Mouse (Mus musculus): Measurements from ENCODE around the gene Ugt1a10. TPM values are rescaled to one million over a fixed set of nuclear protein-coding genes. Genes with fewer than 3 reads are reported as not detected.
A peak's percentile ranks its signal among the peaks of the same experiment; 100 is the strongest.
"Not testable (repeated sequence)": the region's sequence is repeated elsewhere in the genome, so short reads cannot be mapped to it uniquely, and the experiment has no call there.

Ugt1a10 gene
- total and polyA plus RNA-seq, 3 experiments, result not detected

GRCm38 (mm10) chr1:88140492-88140891 is 85.3 kb downstream of the Ugt1a10 start:
- not testable (repeated sequence) for DNase-seq

- peak; percentile 29 for DNase-seq
Observed at GRCm38 (mm10) chr1:88143966-88144675, 88.9 kb downstream of the Ugt1a10 start.

GRCm38 (mm10) chr1:88145278-88145677 is 90.1 kb downstream of the Ugt1a10 start:
- DNase-seq, result peak; percentile 28

- DNase-seq, result not testable (repeated sequence)
Observed at GRCm38 (mm10) chr1:88150133-88150532, 94.9 kb downstream of the Ugt1a10 start.

GRCm38 (mm10) chr1:88158430-88158829 is 103.2 kb downstream of the Ugt1a10 start:
- no peak for DNase-seq

- DNase-seq, result no peak
Observed at GRCm38 (mm10) chr1:88165711-88166110, 110.5 kb downstream of the Ugt1a10 start, which contains the start of gene Ugt1a5. TSS of gene Ugt1a5 (plus strand) at chr1:88166012.

GRCm38 (mm10) chr1:88172190-88172589 is 117.0 kb downstream of the Ugt1a10 start:
- DNase-seq, result not testable (repeated sequence)

GRCm38 (mm10) chr1:88179657-88180056 is 124.5 kb downstream of the Ugt1a10 start:
- no peak for DNase-seq

- no peak for DNase-seq
Observed at GRCm38 (mm10) chr1:88186325-88186935, 131.2 kb downstream of the Ugt1a10 start.

- DNase-seq, result no peak
Observed at GRCm38 (mm10) chr1:88192136-88192535, 136.9 kb downstream of the Ugt1a10 start.

- DNase-seq, result peak; percentile 50
Observed at GRCm38 (mm10) chr1:88195687-88196086, 140.5 kb downstream of the Ugt1a10 start.

- no peak for DNase-seq
Observed at GRCm38 (mm10) chr1:88197443-88197842, 142.3 kb downstream of the Ugt1a10 start.

GRCm38 (mm10) chr1:88199996-88200395 is 144.8 kb downstream of the Ugt1a10 start:
- no peak for DNase-seq

GRCm38 (mm10) chr1:88200456-88200855 is 145.3 kb downstream of the Ugt1a10 start, which contains the start of gene Ugt1a2:
TSS of gene Ugt1a2 (plus strand) at chr1:88200601.
- DNase-seq, result no peak

GRCm38 (mm10) chr1:88205294-88205922 is 150.2 kb downstream of the Ugt1a10 start, which contains the start of gene Dnajb3:
TSS of gene Dnajb3 (minus strand) at chr1:88205782.
- peak; percentile 90 for DNase-seq

GRCm38 (mm10) chr1:88206843-88207479 is 151.8 kb downstream of the Ugt1a10 start:
- DNase-seq, result no peak

GRCm38 (mm10) chr1:88211812-88212211 is 156.6 kb downstream of the Ugt1a10 start, which contains the start of gene Ugt1a1:
TSS of gene Ugt1a1 (plus strand) at chr1:88211959.
- DNase-seq, result peak; percentile 60

GRCm38 (mm10) chr1:88212341-88213045 is 157.3 kb downstream of the Ugt1a10 start:
- DNase-seq, result no peak

- DNase-seq, result no peak
Observed at GRCm38 (mm10) chr1:88213061-88213460, 157.9 kb downstream of the Ugt1a10 start.

- peak; percentile 45 for DNase-seq
Observed at GRCm38 (mm10) chr1:88213766-88214461, 158.7 kb downstream of the Ugt1a10 start.

- no peak for DNase-seq
Observed at GRCm38 (mm10) chr1:88214462-88214952, 159.3 kb downstream of the Ugt1a10 start.
